ENCODE assay signal across 19 mouse cellular contexts in the genomic region with DNA sequence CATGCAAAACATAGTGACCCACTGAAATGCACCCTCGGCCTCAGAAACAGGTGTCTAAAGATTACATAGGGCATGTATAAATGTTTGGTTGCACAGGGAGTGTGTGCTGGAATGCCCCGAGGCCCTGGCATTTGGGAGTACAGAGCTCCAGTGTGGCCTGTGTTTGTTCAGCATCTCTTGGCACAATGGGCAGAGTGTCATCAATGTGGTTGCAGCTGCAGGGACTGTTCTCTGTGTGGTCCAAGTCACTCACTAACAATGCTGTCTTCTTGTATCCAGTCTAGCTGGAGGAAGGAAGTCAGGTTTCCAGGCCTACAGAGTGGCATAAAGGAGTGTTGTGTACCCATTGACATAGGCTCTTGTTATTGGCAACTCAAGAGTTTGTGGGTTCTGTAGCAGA. TPM values are rescaled to one million over a fixed set of nuclear protein-coding genes. Genes with fewer than 3 reads are reported as not detected.
A peak's percentile ranks its signal among the peaks of the same experiment; 100 is the strongest.
DNase-seq lines count a peak whose midpoint lies in the region.
"Had no signal": no experiment of that assay in that cellular context is flagged by ENCODE, and none has a peak within 500 bp of the region (broad histone marks: within the 10 kb centered on the region; RNA-seq: fewer than 3 reads in every experiment).

No protein-coding gene starts in this region.

- intact Hi-C loops in heart, postnatal 36 days (cut with DNase I), result no loop called here

- peak; percentile 62 for DNase-seq in heart, adult 11 months
- DNase-seq in heart, postnatal 36 days, result no peak
- peak; percentile 32 to 43 for DNase-seq in layer of hippocampus, adult 8-10 months (ENCODE audit: low spot score in 2 of 2)
- no peak for DNase-seq in layer of hippocampus, adult 9-10 months (ENCODE audit: low spot score)
- DNase-seq in right cerebral cortex, adult 18-20 months, result peak; percentile 31
- no peak for DNase-seq in right cerebral cortex, postnatal 25 days
- DNase-seq in ovary, adult 18-20 months (ENCODE audit: low spot score), result no peak
- no peak for DNase-seq in right cerebral cortex, postnatal 4 days
- DNase-seq: adrenal gland, postnatal 14 days; cerebellum, adult 18-20 months; cerebellum, postnatal 10 days; gastrocnemius, postnatal 25 days; heart, adult 18-20 months; heart, postnatal 4 days; kidney, adult 9 months; kidney, postnatal 14 days; spleen, adult 18-20 months; thymus, adult 18-20 months; thymus, postnatal 25 days had no signal

RNA-seq across cellular contexts. Expression of gene Lrp11, which starts 15.6 kb away (rescaled TPM):
- total RNA-seq in heart, postnatal 36 days (2021), result 1 to 10 TPM; 1.6 to 2.4 TPM
- total RNA-seq in layer of hippocampus, adult 8-10 months (2022), result 100 to 1,000 TPM; 169 to 193 (median 176) TPM

Comparison
In these comparisons a context has a peak if more than half of its experiments do, and no peak if none do; other contexts are left out.
1. DNase-seq: peak in heart, adult 11 months (single experiment), layer of hippocampus, adult 8-10 months (2 of 2) and right cerebral cortex, adult 18-20 months (single experiment); none in heart, postnatal 36 days (0 of 2), layer of hippocampus, adult 9-10 months (single experiment), right cerebral cortex, postnatal 25 days (single experiment), ovary, adult 18-20 months (single experiment) and right cerebral cortex, postnatal 4 days (single experiment).
2. RNA of gene Lrp11, which starts 15.6 kb away (total RNA-seq): 169 to 193 TPM in layer of hippocampus, adult 8-10 months; 1.6 to 2.4 TPM in heart, postnatal 36 days; every median in the first group is over 10 times any median in the second.